Mouse (Mus musculus) forebrain, embryonic 12.5 days (tissue): Measurements from ENCODE around the gene Gabbr2. TPM values are rescaled to one million over a fixed set of nuclear protein-coding genes. Genes with fewer than 3 reads are reported as not detected.

Experiments
- ATAC-seq: fragments of 200-750 bp; cut with Nextera tagmentation; 2 replicates; pipeline ENCODE4 v1.8.0; 2017; ENCODE audit warnings: moderate TSS enrichment; ENCODE audit not compliant: low FRiP score
- H3K27ac ChIP-seq: fragments of 300-500 bp; sonication (generic); 2 replicates; pipeline ENCODE4 v1.5.1; 2016; ENCODE audit warnings: mild to moderate bottlenecking
- H3K27me3 ChIP-seq: fragments of 300-500 bp; sonication (generic); 2 replicates; pipeline ENCODE4 v1.6.1; 2016; ENCODE audit warnings: mild to moderate bottlenecking
- H3K36me3 ChIP-seq: fragments of 300-500 bp; sonication (generic); replicated peaks from 2 replicates; pipeline ENCODE4 v1.6.1; 2016; ENCODE audit warnings: mild to moderate bottlenecking
- H3K4me1 ChIP-seq: fragments of 300-500 bp; sonication (generic); 2 replicates; pipeline ENCODE4 v1.6.1; 2016
- H3K4me2 ChIP-seq: fragments of 300-500 bp; sonication (generic); 2 replicates; pipeline ENCODE4 v1.6.1; 2016; ENCODE audit warnings: mild to moderate bottlenecking, moderate library complexity
- H3K4me3 ChIP-seq: fragments of 300-500 bp; sonication (generic); replicated peaks from 2 replicates; pipeline ENCODE4 v1.5.1; 2016; ENCODE audit warnings: mild to moderate bottlenecking
- H3K9ac ChIP-seq: fragments of 300-500 bp; sonication (generic); 2 replicates; pipeline ENCODE4 v1.6.1; 2016; ENCODE audit warnings: mild to moderate bottlenecking
- H3K9me3 ChIP-seq: fragments of 300-500 bp; sonication (generic); 2 replicates; pipeline ENCODE4 v1.6.1; 2016
- WGBS: fragments of 180-500 bp; shearing (Covaris S2); methylation state at CpG from one replicate; pipeline ENCODE4 v1.1.7; 2016; 5-methylcytosine and 5-hydroxymethylcytosine counted together
- polyA plus RNA-seq: library from polyadenylated mRNA; unstranded; fragments of >200 nt; fragmentation: Nextera tagmentation; extraction: Ambion mirVana; gene quantifications from 2 replicates; pipeline ENCODE4 v1.2.1, GENCODE M21; 2016

Gene Gabbr2
- polyA plus RNA-seq, 1 experiment from 2014 or later, result 0.51 TPM

DNA sequence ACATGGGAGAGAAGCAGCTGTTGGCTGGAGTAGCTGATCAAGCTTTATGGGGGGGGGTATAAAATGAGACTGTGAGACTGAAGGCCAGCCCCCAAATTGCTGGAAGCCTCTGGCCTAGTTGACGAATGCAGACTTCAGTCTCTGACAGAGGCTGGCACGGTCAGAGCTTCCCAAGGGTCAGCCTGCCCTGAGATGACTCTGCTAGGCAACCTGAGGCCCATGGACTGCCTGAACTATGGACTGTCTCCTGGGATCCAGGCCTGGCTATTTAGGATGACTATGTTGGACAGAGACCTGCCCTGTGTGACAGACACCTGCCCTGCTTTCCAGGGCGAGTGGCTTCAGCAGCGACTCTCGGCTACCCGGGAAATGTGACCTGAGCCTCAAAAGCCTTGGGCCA is 281.7 kb downstream of the Gabbr2 start:
- WGBS, result 73% methylated on average over 6 of the region's 6 CpGs
- H3K9me3 ChIP-seq, result no peaks in the 10 kb centered on the region
- ATAC-seq, result no peak
- no peaks in the 10 kb centered on the region for H3K36me3 ChIP-seq
- H3K4me2 ChIP-seq, result no peak overlapping the region
- peaks cover 6% of the 10 kb centered on the region; the same call in 1 of the 2 replicates for H3K4me1 ChIP-seq
- no peak overlapping the region for H3K9ac ChIP-seq
- H3K27me3 ChIP-seq, result no peaks in the 10 kb centered on the region
- H3K27ac ChIP-seq, result no peak overlapping the region
- H3K4me3 ChIP-seq, result no peak overlapping the region

DNA sequence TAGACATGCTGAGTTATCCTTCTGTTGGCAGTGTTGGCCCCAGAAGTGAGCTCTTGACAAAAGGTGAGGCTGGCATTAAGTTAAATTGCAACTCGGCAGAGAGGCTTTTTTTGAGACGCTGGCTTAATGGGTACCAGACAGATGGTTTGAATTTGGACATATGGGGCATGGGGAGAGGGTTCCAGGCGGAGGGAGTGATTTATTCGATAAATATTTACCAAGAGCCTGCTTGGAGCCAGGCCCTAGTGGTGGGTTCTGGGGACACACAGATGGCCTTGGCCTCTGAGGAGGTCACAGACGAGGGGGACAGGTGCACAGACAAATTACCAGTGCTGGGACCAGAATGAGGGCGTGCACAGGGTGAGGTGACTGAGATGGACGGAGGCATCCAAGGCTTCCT is 282.2 kb downstream of the Gabbr2 start:
- 74% methylated on average over 7 of the region's 7 CpGs for WGBS
- H3K4me1 ChIP-seq, result peaks cover 6% of the 10 kb centered on the region; the same call in 1 of the 2 replicates
- no peak overlapping the region for H3K4me3 ChIP-seq
- H3K9me3 ChIP-seq, result no peaks in the 10 kb centered on the region
- H3K36me3 ChIP-seq, result no peaks in the 10 kb centered on the region
- no peaks in the 10 kb centered on the region for H3K27me3 ChIP-seq
- H3K27ac ChIP-seq, result no peak overlapping the region
- no peak for ATAC-seq
- H3K4me2 ChIP-seq, result no peak overlapping the region
- H3K9ac ChIP-seq, result no peak overlapping the region

DNA sequence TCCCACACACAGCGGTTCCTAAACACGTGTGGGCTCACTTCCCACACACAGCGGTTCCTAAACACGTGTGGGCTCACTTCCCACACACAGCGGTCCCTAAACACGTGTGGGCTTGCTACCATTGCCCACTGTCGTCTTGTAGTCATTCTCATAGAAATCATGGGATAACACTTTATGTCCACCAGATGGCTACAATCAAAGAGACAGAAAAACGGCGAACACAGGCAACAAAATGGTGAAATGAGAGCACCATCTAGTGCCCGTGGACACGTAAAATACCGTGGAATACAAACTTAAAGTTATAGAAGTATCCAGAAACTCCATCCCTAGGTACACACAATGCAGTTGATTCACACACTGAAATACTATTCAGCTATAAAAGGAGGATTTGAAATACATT is 285.9 kb downstream of the Gabbr2 start:
- Histone ChIP-seq H3K9me3 (no peaks in the 10 kb centered on the region), H3K4me3 (no peak overlapping the region), H3K36me3 (no peaks in the 10 kb centered on the region), H3K27me3 (no peaks in the 10 kb centered on the region), H3K9ac (no peak overlapping the region), H3K27ac (no peak overlapping the region), H3K4me2 (no peak overlapping the region), H3K4me1 (peaks cover 6% of the 10 kb centered on the region; the same call in 1 of the 2 replicates)
- WGBS, result 83% methylated on average over 12 of the region's 12 CpGs
- no peak for ATAC-seq

DNA sequence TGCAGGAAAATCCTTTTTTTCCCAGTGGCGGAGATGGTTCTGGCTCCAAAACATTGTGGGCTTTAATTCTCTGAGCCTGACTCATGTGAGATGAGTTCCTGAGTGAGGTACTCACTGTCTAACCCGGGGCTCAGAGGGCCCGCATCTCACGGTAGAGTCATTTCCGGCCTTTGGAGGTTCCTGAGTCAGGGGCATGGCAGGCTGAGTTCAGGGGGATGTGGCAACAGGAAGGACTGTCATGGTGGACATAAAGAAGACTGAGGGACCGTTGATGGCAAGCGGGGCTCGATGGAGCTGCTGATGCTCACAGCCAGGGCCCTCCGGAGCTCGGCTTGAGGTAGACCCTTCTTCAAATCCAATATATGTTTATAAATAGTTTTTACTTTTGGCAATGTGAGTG is 288.5 kb downstream of the Gabbr2 start:
- H3K4me2 ChIP-seq, result no peak overlapping the region
- no peak overlapping the region for H3K9ac ChIP-seq
- no peaks in the 10 kb centered on the region for H3K9me3 ChIP-seq
- peaks cover 5% of the 10 kb centered on the region; the same call in 1 of the 2 replicates for H3K4me1 ChIP-seq
- no peak overlapping the region for H3K27ac ChIP-seq
- H3K27me3 ChIP-seq, result 0 out of 2 replicates have a peak, but pooled peaks cover 3% of the 10 kb centered on the region
- H3K36me3 ChIP-seq, result no peaks in the 10 kb centered on the region
- WGBS, result 97% methylated on average over 10 of the region's 10 CpGs
- ATAC-seq, result no peak
- no peak overlapping the region for H3K4me3 ChIP-seq

DNA sequence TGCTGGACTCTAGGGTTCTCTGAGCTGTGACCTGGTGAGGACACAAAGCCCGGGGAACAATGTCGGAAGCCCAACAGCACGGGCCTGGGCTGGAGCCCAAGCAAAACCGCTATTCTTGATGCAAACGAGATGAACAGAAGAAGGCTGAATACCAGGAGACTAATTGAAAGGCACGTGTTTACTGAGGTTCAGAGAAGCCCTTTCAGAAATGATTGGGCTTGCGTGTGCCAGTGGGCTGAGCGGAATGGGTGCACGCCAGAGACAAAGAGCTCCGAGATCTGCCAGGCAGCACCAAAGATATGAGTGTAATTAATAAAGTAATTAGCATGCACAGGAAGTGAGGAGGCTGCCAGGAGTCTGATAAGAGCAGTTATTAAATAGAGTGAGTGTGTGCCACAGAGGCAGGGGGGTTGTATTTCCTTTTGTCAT is 291.4 kb downstream of the Gabbr2 start:
- Histone ChIP-seq H3K4me3 (no peak overlapping the region), H3K27me3 (0 out of 2 replicates have a peak, but pooled peaks cover 6% of the 10 kb centered on the region), H3K36me3 (no peaks in the 10 kb centered on the region), H3K4me2 (no peak overlapping the region), H3K27ac (no peak overlapping the region), H3K4me1 (peaks cover 5% of the 10 kb centered on the region; the same call in 1 of the 2 replicates), H3K9me3 (no peaks in the 10 kb centered on the region), H3K9ac (no peak overlapping the region)
- 37% methylated on average over 10 of the region's 10 CpGs for WGBS
- peak; percentile 57; the same call in 1 of the 2 replicates for ATAC-seq

DNA sequence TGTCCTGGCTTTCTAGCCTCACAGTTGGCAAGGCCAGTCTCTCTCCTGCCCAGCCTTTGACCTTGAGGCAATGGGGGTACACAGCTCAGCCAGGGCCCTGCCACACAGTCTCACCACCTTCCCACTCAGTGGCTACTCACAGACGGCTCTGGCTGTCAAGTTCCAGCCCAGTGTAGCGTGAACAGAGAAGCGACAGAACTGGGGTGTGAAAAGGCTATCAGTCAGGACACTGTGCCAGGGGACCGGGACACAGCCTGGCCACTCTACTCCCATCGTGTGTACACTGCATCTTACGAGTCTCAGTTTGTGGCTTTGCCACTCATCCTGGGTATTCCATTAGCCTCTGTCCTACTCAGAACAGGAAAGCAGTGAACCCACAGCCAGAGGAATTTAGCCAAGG is 295.2 kb downstream of the Gabbr2 start:
- Histone ChIP-seq H3K27ac (no peak overlapping the region), H3K4me3 (no peak overlapping the region), H3K36me3 (no peaks in the 10 kb centered on the region), H3K9ac (no peak overlapping the region), H3K9me3 (no peaks in the 10 kb centered on the region), H3K4me2 (no peak overlapping the region), H3K4me1 (peaks cover 5% of the 10 kb centered on the region; the same call in 1 of the 2 replicates), H3K27me3 (0 out of 2 replicates have a peak, but pooled peaks cover 6% of the 10 kb centered on the region)
- WGBS, result 77% methylated on average over 6 of the region's 6 CpGs
- no peak for ATAC-seq

DNA sequence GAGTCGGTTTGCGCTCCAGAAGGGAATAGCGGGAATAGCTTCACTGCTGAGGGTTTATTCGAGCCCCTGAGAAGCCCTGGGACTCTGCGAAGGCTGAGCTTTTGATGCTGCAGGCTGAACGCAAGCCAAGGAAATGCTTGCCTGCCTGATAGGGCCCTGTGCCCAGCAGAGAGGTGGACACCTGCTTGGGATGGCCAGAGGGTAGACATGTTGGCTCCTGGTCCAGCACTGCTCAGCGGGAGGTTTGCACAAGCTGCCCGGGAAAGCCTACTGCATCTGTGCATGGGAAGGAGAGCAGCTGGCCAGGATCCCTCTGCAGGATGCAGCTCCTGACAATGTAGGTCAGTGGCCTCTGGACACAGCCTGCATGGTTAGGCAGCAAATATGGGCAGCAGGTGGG is 301.1 kb downstream of the Gabbr2 start:
- H3K9me3 ChIP-seq, result 0 out of 2 replicates have a peak, but pooled peaks cover 2% of the 10 kb centered on the region
- no peaks in the 10 kb centered on the region for H3K4me1 ChIP-seq
- H3K4me2 ChIP-seq, result no peak overlapping the region
- whole genome bisulfite sequencing, result 83% methylated on average over 8 of the region's 8 CpGs
- no peaks in the 10 kb centered on the region for H3K36me3 ChIP-seq
- no peak for ATAC-seq
- H3K27me3 ChIP-seq, result 0 out of 2 replicates have a peak, but pooled peaks cover 5% of the 10 kb centered on the region
- no peak overlapping the region for H3K4me3 ChIP-seq
- H3K9ac ChIP-seq, result no peak overlapping the region
- no peak overlapping the region for H3K27ac ChIP-seq

DNA sequence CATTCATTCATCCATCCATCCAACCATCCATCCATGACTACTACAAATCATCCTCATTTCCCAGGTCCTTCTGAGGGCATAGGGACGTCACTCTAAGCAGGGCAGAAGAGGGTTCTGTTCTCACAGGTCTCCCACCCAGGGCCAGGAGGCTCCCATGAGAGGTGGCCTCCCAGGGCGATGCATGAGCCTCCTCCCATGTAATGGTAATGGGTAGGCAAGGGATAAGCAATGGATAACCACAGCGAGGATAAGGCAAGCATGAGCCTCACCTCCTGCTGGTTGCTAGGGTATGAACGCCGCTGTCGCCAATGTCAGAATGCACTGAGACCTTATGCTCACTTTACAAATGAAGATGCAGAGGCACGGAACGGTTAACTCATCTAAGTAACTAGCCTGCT is 301.7 kb downstream of the Gabbr2 start:
- Histone ChIP-seq H3K4me3 (no peak overlapping the region), H3K9ac (no peak overlapping the region), H3K36me3 (no peaks in the 10 kb centered on the region), H3K4me2 (no peak overlapping the region), H3K27me3 (0 out of 2 replicates have a peak, but pooled peaks cover 5% of the 10 kb centered on the region), H3K27ac (no peak overlapping the region), H3K4me1 (no peaks in the 10 kb centered on the region), H3K9me3 (0 out of 2 replicates have a peak, but pooled peaks cover 2% of the 10 kb centered on the region)
- ATAC-seq, result no peak
- 88% methylated on average over 8 of the region's 8 CpGs for WGBS

DNA sequence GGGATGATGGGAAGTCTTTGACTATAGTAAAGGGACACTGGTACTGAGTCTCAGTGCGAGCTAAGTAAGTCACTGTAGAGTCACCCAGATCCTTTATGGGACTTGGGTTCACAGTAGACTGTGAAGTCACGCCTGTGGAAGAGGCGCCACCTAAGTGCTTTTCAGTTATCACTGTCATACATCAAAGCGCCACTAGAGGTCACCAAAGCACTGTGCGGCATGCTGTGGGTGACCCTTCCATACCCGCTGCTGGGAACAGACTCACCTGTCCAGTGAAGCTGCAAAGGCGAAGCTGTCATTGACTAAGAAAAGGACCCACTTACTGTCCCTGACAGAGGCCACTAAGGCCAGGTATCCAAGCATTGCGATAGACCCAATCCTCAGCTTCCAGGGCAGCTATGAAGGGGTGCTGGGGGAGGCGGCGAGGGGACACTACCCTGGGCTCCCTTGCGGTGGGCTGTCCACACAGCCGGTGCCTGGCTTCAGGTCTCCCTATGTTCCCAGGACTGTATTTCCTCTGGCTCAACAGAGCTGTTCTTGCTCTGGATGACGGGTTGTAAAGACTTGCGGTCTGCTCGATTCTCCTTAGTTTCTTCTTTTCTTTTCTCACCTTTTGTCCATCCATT is 302.2 kb downstream of the Gabbr2 start:
- ATAC-seq, result peak; percentile 70
- Histone ChIP-seq H3K27me3 (0 out of 2 replicates have a peak, but pooled peaks cover 5% of the 10 kb centered on the region), H3K4me3 (no peak overlapping the region), H3K9me3 (0 out of 2 replicates have a peak, but pooled peaks cover 2% of the 10 kb centered on the region), H3K4me1 (no peaks in the 10 kb centered on the region), H3K27ac (no peak overlapping the region), H3K36me3 (no peaks in the 10 kb centered on the region), H3K9ac (no peak overlapping the region), H3K4me2 (no peak overlapping the region)
- 45% methylated on average over 15 of the region's 15 CpGs for WGBS

DNA sequence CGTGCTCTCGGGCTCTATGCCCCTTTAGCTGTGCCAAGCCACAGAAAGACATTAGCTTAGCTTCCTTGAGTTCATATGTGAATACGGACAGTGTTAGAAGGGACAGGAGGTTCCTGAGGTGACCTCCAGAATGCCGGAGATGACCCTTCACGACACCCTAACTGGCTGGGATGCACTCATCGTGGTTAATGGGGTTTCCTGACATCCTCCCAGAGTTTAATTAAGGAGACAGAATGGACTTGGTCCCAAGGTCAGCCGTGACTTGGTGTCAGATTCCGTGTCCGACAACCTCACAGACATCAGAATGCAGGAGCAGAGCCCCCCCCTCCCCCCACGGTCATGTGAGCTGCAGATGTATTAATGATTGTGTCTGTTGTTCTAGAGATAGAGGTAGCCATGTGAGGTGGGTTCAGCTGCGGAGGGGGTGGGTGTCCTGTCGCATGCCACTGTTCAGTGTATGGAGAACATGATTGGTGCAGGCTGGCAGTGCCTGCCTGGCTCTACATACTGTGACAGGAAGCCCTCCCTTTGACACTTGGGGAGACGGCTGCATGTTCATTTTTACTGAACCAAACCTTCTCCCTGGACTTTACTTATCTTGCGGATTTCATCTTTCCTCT is 303.4 kb downstream of the Gabbr2 start:
- no peak overlapping the region for H3K27ac ChIP-seq
- H3K27me3 ChIP-seq, result 0 out of 2 replicates have a peak, but pooled peaks cover 5% of the 10 kb centered on the region
- H3K4me1 ChIP-seq, result no peaks in the 10 kb centered on the region
- no peaks in the 10 kb centered on the region for H3K36me3 ChIP-seq
- no peak overlapping the region for H3K4me3 ChIP-seq
- H3K9ac ChIP-seq, result no peak overlapping the region
- WGBS, result 84% methylated on average over 14 of the region's 14 CpGs
- H3K4me2 ChIP-seq, result no peak overlapping the region
- no peak for ATAC-seq
- 0 out of 2 replicates have a peak, but pooled peaks cover 2% of the 10 kb centered on the region for H3K9me3 ChIP-seq

DNA sequence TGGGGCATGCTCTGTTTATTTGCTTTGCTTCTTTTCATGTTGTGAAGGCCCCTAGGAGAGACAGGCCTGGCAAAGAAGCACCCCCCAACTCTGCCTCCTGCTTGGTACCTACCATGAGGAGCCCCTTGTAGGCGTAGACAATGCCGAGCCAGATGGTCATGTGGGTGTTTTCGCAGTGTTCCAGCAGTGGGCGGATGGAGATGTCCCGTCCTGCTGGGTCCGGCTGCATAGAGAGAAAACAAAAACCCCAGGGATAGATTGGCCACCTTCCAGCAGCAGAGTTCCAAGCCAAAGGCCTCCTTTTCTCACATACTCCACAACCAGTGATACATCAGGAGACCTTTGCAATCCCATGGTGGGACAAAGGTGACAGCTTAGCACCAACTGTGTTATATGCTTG is 307.5 kb downstream of the Gabbr2 start:
- Histone ChIP-seq H3K4me1 (no peaks in the 10 kb centered on the region), H3K36me3 (no peaks in the 10 kb centered on the region), H3K27me3 (peaks cover 2% of the 10 kb centered on the region; the same call in 1 of the 2 replicates), H3K9ac (no peak overlapping the region), H3K27ac (no peak overlapping the region), H3K9me3 (no peaks in the 10 kb centered on the region), H3K4me3 (no peak overlapping the region), H3K4me2 (no peak overlapping the region)
- WGBS, result 76% methylated on average over 6 of the region's 6 CpGs
- ATAC-seq, result no peak

DNA sequence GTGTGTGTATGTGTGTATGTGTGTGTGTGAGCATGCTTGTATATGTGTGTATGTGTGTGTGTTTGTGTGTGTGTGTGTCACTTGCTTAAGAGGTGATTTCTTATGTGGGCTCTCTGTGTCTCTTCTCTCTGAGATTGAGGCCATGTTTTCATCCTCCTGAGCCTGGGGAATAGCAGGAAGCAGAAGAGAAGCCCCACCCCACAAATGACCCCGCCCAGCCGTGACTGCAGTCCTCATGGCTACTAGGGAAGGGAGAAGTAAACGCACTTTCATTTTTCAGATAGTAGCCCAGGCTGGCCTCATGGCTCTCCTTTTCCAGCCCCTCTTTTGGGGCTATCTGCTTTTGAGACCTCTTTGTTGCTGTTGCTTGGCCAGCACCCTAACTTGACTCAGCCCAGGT is 315.0 kb downstream of the Gabbr2 start:
- Histone ChIP-seq H3K36me3 (no peaks in the 10 kb centered on the region), H3K9me3 (no peaks in the 10 kb centered on the region), H3K9ac (no peak overlapping the region), H3K4me3 (no peak overlapping the region), H3K4me1 (no peaks in the 10 kb centered on the region), H3K27me3 (peaks cover 4% of the 10 kb centered on the region; the same call in 1 of the 2 replicates), H3K27ac (no peak overlapping the region), H3K4me2 (no peak overlapping the region)
- ATAC-seq, result no peak
- 77% methylated on average over 3 of the region's 3 CpGs for WGBS
